Mouse (Mus musculus) CD8-positive naive resting alpha-beta T cell, adult 57 days (primary cell): Measurements from ENCODE around the gene Garnl3. TPM values are rescaled to one million over a fixed set of nuclear protein-coding genes. Genes with fewer than 3 reads are reported as not detected.

Experiments used
- total RNA-seq: library from RNA; stranded (reverse); gene quantifications from one replicate; pipeline ENCODE4 v1.2.4, GENCODE M21; 2023

Garnl3 gene
- total RNA-seq = 0.40 TPM

DNA sequence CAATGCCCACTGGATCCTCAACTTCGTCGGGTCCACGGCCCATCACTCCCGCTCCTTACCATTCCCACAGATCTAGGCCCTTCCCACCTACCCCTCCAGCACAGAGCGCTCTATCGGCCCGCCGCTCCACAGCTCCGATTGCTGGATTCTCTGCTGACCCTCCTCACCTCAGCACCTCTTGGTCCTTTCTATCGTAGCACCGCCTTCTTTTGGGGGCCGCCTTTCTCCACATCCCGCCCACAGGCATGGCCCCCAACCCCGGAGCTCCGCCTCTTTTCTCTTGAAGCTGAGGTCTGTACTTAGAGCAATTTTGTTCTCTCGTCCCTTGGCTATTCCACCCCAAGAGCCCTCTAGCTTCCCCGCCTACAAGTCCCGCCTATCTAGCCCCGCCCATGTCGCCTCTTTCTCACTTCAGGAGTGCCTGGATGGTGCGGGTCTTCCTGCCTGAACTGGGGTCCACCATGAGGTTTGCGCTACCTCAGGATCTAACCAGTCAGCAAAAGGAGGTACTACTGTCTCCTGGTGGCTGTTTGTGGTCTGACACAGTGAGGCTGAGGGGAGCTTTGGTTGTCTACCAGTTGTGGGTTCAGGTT is at the start of gene Garnl3:
Gene Garnl3 (minus strand): TSS at position 155 of the 593 bp plus-strand sequence.

DNA sequence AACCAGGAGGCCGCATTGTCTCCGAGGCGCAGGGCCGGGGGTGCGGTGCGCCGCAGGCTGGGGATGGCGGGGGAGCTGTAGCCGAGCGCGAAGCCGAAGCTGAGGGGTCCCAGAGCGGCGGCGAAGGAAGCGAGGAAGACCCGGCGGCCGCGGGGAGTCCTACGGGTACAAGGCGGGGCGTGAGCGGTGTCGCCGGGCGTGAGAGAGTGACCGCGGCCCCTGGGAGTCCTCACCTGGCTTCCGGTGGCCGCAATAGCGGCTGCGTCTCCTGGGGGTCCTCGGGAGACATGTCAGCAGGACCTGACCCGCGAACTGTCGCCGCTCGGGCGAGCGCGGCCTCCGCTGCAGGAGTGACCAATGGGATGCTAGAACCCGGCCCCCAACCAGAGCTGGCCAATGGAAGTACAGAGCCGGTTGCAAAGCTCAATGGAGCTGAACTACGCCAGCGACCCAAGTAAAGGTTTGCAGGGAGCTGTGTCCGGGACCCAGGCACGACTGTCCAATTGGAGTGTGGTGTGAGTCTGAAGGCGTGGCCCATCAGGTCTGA is 149.7 kb downstream of the Garnl3 start, which contains the start of gene Slc2a8:
Gene Slc2a8 (minus strand): TSS at position 359 of the 547 bp plus-strand sequence.

DNA sequence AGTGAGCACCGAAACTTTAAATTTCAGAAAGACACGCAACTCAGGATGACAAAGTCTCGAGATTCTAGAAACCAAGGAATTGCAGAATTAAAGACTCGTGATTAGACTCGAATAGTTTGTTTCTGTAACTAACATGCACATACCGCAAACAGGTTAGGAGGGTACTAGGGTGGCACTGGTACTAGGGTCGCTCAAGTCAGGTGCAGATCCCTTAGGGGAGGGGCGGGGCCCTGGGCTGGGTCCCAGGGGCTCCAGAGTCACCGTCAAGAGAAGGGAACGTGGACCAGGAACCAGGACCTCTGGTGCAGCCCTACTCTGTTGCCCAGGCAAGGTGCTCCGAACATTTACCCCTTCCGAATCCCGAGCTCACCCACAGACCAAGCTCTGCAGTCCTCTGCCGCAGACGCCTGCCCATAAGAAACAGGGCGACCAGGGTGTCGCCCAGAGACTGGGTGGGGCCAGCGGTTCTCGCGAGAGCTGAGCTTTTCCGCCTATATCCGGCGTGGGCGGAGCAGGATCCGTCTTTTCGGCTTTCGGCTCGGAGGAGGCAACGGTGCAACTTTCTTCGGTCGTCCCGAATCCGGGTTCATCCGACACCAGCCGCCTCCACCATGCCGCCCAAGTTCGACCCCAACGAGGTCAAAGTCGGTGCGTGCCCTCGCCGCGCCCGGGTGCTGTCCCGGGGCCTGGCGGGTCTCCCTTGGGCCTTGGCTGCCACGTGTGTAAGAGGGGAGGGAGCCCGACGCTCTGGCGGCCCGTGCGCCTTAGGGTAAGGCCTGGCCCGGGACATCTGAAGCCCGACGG is 170.1 kb downstream of the Garnl3 start, which contains the start of the genes Rpl12 and Lrsam1:
Gene Rpl12 (plus strand): TSS at position 368 of the 804 bp plus-strand sequence.
Gene Lrsam1 (minus strand): TSS at position 423 of the 804 bp plus-strand sequence.

Other genes starting within 250 kb of the Garnl3 start
- gene Rpl12, start 170.1 kb downstream of the Garnl3 start, total RNA-seq = 1,359 TPM
- gene Lrsam1, start 170.0 kb downstream of the Garnl3 start, total RNA-seq = 10.7 TPM
- 7.0 TPM for gene Slc2a8, start 149.6 kb downstream of the Garnl3 start, total RNA-seq
- gene Angptl2, start 84.4 kb upstream of the Garnl3 start, total RNA-seq = 1.6 TPM
- gene Ralgps1, start 239.8 kb upstream of the Garnl3 start, total RNA-seq = 12.6 TPM